Mouse (Mus musculus) NIH3T3 (cell line): Measurements from ENCODE around the gene Pparg.

Experiments used
- DNase-seq: peaks from one replicate; pipeline ENCODE4 v3.0.0-alpha.2; 2012; ENCODE audit warnings: low read depth

Gene Pparg

GRCm38 (mm10) chr6:115506425-115506824 lies 145.7 kb downstream of the Pparg start:
- no peak for DNase-seq

GRCm38 (mm10) chr6:115511447-115511846 lies 150.7 kb downstream of the Pparg start:
- DNase-seq: no peak

GRCm38 (mm10) chr6:115513207-115513606 lies 152.5 kb downstream of the Pparg start:
- DNase-seq: no peak

GRCm38 (mm10) chr6:115517904-115518303 lies 157.2 kb downstream of the Pparg start:
- DNase-seq: no peak

GRCm38 (mm10) chr6:115518352-115518751 lies 157.6 kb downstream of the Pparg start:
- DNase-seq: no peak

- peak; percentile 81 for DNase-seq
Observed at GRCm38 (mm10) chr6:115519275-115519699, 158.5 kb downstream of the Pparg start.

- no peak for DNase-seq
Observed at GRCm38 (mm10) chr6:115521923-115522322, 161.2 kb downstream of the Pparg start.

GRCm38 (mm10) chr6:115522691-115523146 lies 162.0 kb downstream of the Pparg start:
- peak; percentile 56 for DNase-seq

GRCm38 (mm10) chr6:115523201-115523600 lies 162.4 kb downstream of the Pparg start:
- DNase-seq: peak; percentile 74

GRCm38 (mm10) chr6:115524449-115524990 lies 163.8 kb downstream of the Pparg start:
- DNase-seq: no peak

GRCm38 (mm10) chr6:115527418-115527817 lies 166.7 kb downstream of the Pparg start:
- DNase-seq: no peak

GRCm38 (mm10) chr6:115528372-115528771 lies 167.6 kb downstream of the Pparg start:
- DNase-seq: no peak

GRCm38 (mm10) chr6:115534617-115535016 lies 173.9 kb downstream of the Pparg start:
- DNase-seq: peak; percentile 69

GRCm38 (mm10) chr6:115536169-115536568 lies 175.4 kb downstream of the Pparg start:
- DNase-seq: no peak

GRCm38 (mm10) chr6:115538645-115539429 lies 178.1 kb downstream of the Pparg start:
- DNase-seq: peak; percentile 94
